Mouse (Mus musculus) left cerebral cortex, adult 18-20 months (tissue): ENCODE data around the gene Slc7a1. TPM values are rescaled to one million over a fixed set of nuclear protein-coding genes. Genes with fewer than 3 reads are reported as not detected.
"Not testable (repeated sequence)": the region's sequence is repeated elsewhere in the genome, so short reads cannot be mapped to it uniquely, and the experiment has no call there.

Experiments
- DNase-seq, 2 experiments: peaks; one replicate each; pipeline ENCODE4 v3.0.0; 2021 to 2022; ENCODE audit warnings: low spot score in 2 of 2, mixed read lengths in 1 of 2
- total RNA-seq, 2 experiments: library from RNA; stranded (reverse); gene quantifications; 2 replicates each; pipeline ENCODE4 v1.2.3; 2021

The Slc7a1 gene
- total RNA-seq, 2 experiments from 2014 or later, result 27.6 to 29.3 TPM

DNA sequence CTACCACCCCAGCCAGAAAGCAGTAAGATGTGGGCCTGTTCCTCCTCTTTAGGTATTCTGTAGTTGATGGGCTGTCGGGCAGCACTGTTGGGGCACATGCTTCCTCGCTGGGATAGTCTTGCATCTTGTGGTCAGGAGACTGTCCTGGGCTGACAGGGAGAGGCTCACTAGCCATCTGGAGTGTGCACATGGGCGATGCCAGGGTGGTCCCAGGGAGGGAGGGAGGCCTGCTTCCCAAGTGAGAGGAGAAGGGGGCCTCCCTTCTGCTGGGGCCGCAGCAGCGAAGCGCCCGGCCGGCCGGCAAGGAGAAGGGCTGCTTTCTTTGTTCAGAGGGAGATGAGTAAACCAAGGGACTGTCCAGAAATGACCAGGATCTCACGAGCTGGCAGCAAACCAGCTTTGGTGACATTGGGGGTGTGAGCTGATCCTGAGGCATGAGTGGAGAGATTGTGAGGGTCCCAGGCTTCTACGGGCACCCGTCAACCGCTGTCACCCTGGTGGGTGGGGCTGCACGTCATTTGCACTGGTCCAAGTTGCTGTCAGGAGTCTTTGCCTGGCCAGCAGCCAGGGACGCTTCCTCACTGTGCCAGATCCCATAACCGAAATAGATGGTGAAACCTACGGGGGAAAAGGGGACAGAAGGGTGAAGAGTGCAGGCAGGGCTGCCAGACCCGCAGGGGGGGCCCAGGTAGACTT, 67.6 kb downstream of the Slc7a1 start:
- DNase-seq, result no peak

- no peak for DNase-seq
Measured at GRCm38 (mm10) chr5:148331229-148331776, 68.4 kb downstream of the Slc7a1 start.

DNA sequence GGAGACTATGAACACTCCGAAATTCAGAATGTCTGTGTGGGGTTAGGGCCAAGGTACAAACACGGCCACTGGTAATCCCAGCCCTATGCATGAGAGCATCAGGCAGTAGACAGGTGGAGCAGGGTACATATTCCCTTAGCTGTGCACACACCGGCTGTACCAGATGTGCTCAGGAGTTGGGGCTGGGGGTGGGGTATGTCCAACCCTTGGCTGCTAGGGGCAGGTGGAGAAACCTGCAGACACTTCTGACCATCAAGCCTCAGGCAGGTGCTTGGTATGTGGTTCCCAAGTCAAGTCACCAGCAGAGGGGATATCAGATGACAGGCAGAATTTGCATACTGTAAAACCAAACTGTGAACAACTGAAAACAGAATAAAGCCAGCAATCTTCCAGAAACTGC, 70.7 kb downstream of the Slc7a1 start:
- no peak for DNase-seq

DNA sequence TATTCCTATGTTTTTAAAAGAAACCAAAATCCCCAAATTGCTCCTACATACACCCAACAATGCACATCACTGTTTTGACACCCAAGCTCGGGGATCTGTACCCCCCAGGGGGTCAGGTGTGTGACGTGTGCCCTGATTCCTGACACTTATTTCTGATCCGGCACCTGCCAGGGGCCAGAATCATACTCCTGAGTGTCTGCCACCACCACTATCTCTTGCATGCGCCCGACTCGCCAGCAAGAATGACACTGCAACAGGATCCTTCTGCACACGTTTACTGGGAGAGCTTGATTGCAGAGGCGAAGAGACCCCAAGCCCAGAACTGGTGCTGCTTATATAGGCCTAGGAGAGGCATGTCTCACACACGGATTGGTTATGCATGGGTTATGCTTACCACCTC, 73.4 kb downstream of the Slc7a1 start:
- DNase-seq, result not testable (repeated sequence)

- DNase-seq, result peak; percentile 55 to 59
Measured at GRCm38 (mm10) chr5:148325317-148325885, 74.3 kb downstream of the Slc7a1 start.

DNA sequence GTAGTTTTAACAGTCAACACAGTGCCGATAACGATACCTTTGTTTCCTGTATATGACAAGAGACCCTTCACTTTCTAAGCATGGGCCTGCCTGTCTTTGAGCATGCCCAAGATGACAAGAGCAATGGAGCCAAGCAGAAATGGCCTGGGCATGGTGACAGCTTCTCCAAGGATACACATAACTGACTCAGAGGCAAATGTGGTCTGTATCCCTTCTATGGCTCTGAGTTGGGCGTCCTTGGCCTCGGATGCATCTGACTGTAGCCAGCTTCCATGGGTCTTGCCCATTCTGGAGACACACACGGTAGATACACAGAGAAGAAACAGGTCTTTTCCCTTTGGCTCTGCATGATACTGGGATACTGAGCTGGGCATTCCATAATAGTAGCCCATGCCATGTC, 84.8 kb downstream of the Slc7a1 start:
- no peak for DNase-seq

GRCm38 (mm10) chr5:148312443-148312842, 87.3 kb downstream of the Slc7a1 start:
- DNase-seq, result no peak

- DNase-seq, result peak in 1 of 2 experiments; percentile 17
Measured at GRCm38 (mm10) chr5:148310790-148311189, 88.9 kb downstream of the Slc7a1 start.

DNA sequence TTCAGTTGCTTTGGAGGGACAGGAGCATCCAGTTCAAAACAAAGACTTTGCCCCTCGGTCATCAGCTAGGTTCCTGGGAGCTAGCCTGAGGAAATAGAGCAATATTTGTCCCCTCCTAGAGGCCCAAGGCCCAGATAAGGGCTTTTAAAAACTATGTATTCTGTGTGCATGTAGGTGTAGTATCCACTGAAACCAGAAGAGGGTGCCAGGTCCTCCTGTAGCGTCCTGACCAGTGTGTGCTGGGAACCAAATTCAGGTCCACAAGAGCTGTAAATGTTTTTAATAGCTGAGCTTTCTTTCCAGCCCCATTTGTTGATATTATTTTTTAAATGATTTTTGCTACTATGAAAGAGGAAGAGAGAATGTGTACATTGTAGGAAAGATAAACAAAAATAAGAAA, 95.6 kb downstream of the Slc7a1 start:
- no peak for DNase-seq

DNA sequence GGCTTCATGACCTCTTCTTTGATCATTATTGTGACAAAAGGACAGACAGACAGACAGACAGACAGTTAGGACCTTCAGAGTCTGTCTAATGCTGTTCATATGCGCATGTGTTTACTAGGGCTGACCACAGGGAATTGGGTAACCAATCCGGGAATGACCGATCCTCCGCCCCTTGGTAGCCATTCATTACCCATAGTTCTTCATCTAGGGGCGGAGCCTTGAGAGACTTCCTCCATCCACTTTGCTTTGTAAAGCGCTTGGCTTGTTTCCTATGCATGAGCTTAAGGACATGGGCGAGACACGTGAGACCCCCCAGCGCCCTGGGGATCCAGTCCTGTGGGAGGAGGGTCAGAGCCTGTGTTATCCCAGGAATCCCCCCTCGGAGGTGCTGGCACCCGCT, 96.7 kb downstream of the Slc7a1 start:
- no peak for DNase-seq

DNA sequence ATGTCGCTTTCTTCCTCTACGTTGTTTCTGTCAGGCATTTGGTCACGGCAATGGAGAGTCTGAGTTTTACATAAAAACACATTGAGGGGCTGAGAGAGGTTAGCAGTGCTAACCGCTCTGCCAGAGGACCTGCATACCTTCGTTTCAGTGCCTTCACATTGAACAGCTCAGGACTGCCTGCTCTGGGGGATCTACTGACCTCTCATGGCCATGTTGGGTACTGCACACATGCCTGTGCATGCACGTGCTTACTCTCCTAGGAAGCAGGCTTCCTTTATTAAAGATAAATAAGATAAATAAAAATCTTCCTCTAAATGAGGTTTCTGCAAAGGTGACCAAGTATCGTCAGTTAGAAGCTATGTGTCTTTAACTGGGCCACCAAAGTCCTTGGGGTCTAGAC, 106.4 kb downstream of the Slc7a1 start:
- DNase-seq, result peak in 1 of 2 experiments; percentile 32

DNA sequence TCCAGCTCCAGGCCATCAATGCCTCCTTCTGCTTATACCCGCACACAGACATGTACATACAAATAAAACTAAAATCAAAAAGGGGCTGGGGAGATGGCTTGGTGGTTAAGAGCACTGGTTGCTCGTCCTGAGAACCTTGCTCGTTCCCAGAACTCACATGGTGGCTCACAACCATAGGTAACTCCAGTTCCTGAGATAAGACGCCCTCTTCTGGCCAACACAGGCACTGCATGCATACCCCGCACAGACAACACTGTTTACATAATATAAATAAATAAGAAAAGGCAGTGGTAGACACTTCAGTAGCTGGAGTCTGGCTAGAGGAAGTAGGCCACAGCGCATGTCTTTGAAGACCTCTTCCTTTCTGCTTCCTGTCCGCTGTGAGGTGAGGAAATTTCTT, 106.8 kb downstream of the Slc7a1 start:
- no peak for DNase-seq

DNA sequence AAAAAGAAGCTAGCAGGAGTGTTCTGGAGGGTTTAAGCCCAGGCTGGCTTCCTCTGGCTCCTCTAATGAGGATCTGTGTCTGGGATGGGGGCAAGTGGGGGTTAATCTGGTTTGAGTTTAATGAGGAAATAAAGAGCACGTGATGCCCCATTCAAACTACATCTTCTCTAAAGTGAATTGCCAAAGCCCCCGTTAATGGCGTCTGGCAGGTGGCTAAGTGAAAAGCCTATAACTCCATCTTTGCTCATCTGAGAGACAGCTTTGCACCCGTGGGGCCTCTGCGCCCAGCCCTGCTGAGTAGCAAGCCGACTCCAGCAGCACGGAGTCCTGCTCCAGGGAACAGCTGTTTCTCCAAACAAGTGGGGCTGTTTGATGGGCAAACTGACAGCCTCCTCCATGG, 109.8 kb downstream of the Slc7a1 start:
- DNase-seq, result no peak

- DNase-seq, result no peak
Measured at GRCm38 (mm10) chr5:148288804-148289203, 110.9 kb downstream of the Slc7a1 start.

DNA sequence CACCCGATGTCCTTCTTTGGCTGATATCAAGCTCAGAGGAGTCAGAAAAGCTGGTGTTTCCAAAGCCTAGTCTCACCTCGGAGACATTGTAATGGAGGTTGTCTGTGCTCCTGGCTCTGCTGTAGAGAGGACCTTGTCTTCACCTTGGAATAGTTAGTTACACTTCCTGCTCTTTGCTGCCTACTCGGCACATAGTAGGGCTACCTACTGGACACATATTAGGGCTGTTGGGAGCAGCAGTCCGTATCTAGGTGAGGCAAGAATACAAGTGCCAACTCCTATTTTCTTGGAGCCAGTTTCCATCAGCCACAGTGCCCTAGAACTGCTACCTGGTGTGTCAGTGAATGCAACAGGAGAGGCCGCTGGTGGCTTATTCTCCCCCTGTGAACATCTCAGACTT, 112.2 kb downstream of the Slc7a1 start:
- DNase-seq, result no peak

- no peak for DNase-seq
Measured at GRCm38 (mm10) chr5:148283584-148283983, 116.1 kb downstream of the Slc7a1 start.

GRCm38 (mm10) chr5:148283177-148283576, 116.5 kb downstream of the Slc7a1 start:
- no peak for DNase-seq

DNA sequence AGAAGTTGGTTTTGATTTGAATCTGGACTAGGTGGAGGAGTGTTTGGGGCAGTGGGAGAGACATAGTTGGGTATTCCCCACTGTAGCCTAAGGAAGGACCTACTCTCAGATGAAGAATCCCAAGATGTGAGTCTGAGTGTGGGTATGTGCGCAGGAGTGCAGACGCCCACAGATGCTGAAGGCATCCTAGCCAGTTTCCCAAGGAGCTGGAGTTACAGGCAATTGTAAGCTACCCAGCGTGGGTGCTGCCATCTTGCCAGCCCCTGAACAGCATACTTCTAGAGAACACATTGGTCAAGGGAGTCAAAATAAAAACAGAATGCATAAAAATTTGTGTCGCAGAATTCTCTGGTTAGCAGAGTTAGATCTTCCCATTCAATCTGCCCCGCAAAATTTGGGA, 117.1 kb downstream of the Slc7a1 start:
- peak; percentile 34 to 67 for DNase-seq

- DNase-seq, result no peak
Measured at GRCm38 (mm10) chr5:148282093-148282492, 117.6 kb downstream of the Slc7a1 start.

GRCm38 (mm10) chr5:148280321-148280720, 119.4 kb downstream of the Slc7a1 start:
- DNase-seq, result no peak

GRCm38 (mm10) chr5:148278233-148278632, 121.5 kb downstream of the Slc7a1 start:
- DNase-seq, result no peak
